8 mouse cellular contexts compared by ENCODE assay signal in genomic region chr13:107021461-107022265, GRCm38 (mm10). TPM values are rescaled to one million over a fixed set of nuclear protein-coding genes. Genes with fewer than 3 reads are reported as not detected.
DNase-seq lines count a peak whose midpoint lies in the region; ATAC-seq and TF ChIP-seq lines count a peak whose summit lies in the region.

Gene Kif2a, minus strand, starts transcription at chr13:107022126.

- H3K9me3 ChIP-seq in ES-Bruce4 (replicated peaks; ENCODE audit: control insufficient read depth, insufficient read depth, low read length, poor library complexity, severe bottlenecking): peaks cover 4% of the 10 kb centered on the region; the same call in 1 of the 2 replicates
- H3K9me3 ChIP-seq in forebrain, postnatal 0 days (ENCODE audit: low read length): no peaks in the 10 kb centered on the region
- H3K9me3 ChIP-seq in lung, embryonic 16.5 days (ENCODE audit: control insufficient read depth, low read length): no peaks in the 10 kb centered on the region

- peak; percentile 61 for ATAC-seq in forebrain, postnatal 0 days
- peak; percentile 66 for ATAC-seq in lung, embryonic 16.5 days (ENCODE audit: low read depth)

- H3K36me3 ChIP-seq in ES-Bruce4 (ENCODE audit: control insufficient read depth, insufficient read depth, low read length, poor library complexity, severe bottlenecking): peaks cover 4% of the 10 kb centered on the region; the same call in 1 of the 2 replicates
- no peaks in the 10 kb centered on the region for H3K36me3 ChIP-seq in forebrain, postnatal 0 days (ENCODE audit: insufficient read depth)
- no peaks in the 10 kb centered on the region for H3K36me3 ChIP-seq in lung, embryonic 16.5 days (ENCODE audit: control insufficient read depth, insufficient read depth, low read length)

- peak within 1 kb of the TSS; percentile 99 for H3K4me3 ChIP-seq in ES-Bruce4 (ENCODE audit: low read depth, low read length)
- peak within 1 kb of the TSS; percentile 83 for H3K4me3 ChIP-seq in forebrain, postnatal 0 days (ENCODE audit: low read depth, low read length)
- H3K4me3 ChIP-seq in lung, embryonic 16.5 days (ENCODE audit: low read length): peak within 1 kb of the TSS; percentile 96

- under 1% methylated on average over 74 of the region's 87 CpGs for WGBS in forebrain, postnatal 0 days
- WGBS in lung, embryonic 16.5 days: under 1% methylated on average over 52 of the region's 87 CpGs

- H3K27me3 ChIP-seq in ES-Bruce4 (ENCODE audit: control insufficient read depth, insufficient read depth, low read length, poor library complexity, severe bottlenecking): no peaks in the 10 kb centered on the region
- no peaks in the 10 kb centered on the region for H3K27me3 ChIP-seq in forebrain, postnatal 0 days (ENCODE audit: insufficient read depth, low read length)
- no peaks in the 10 kb centered on the region for H3K27me3 ChIP-seq in lung, embryonic 16.5 days (ENCODE audit: control insufficient read depth, insufficient read depth, low read depth, low read length)

- peak within 1 kb of the TSS; percentile 91 for H3K9ac ChIP-seq in ES-Bruce4 (ENCODE audit: low read depth, poor library complexity, severe bottlenecking)
- H3K9ac ChIP-seq in forebrain, postnatal 0 days: peak within 1 kb of the TSS; percentile 92
- peak within 1 kb of the TSS; percentile 90 for H3K9ac ChIP-seq in lung, embryonic 16.5 days (ENCODE audit: low read length)

- no peak for TF ChIP-seq EP300 in ES-Bruce4 (IDR thresholded peaks at IDR 0.05; ENCODE audit: insufficient read depth, low read depth, low read length)

- TF ChIP-seq POLR2A in ES-Bruce4 (IDR thresholded peaks at IDR 0.05; ENCODE audit: insufficient read depth, low read length): no peak

- peak; percentile 56 to 73 for DNase-seq in cerebellum, adult 18-20 months
- DNase-seq in forebrain, postnatal 0 days: peak; percentile 67
- DNase-seq in heart, postnatal 4 days: peak; percentile 53
- DNase-seq in layer of hippocampus, adult 9-11 months: peak; percentile 35
- peak; percentile 36 for DNase-seq in ovary, postnatal 10 days (ENCODE audit: low spot score)
- DNase-seq in thymus, postnatal 10 days (ENCODE audit: low spot score in 2 of 2): peak; percentile 41 to 48

- H3K4me1 ChIP-seq in ES-Bruce4 (ENCODE audit: control insufficient read depth, insufficient read depth, low read length): no peaks in the 10 kb centered on the region
- H3K4me1 ChIP-seq in forebrain, postnatal 0 days (ENCODE audit: insufficient read depth): peaks cover 10% of the 10 kb centered on the region; the same call in 1 of the 2 replicates
- no peaks in the 10 kb centered on the region; the same call in 1 of the 2 replicates for H3K4me1 ChIP-seq in lung, embryonic 16.5 days (replicated peaks; ENCODE audit: control insufficient read depth, insufficient read depth, low read length)

- TF ChIP-seq CTCF in ES-Bruce4 (IDR thresholded peaks at IDR 0.05; ENCODE audit: low read depth, low read length): no peak
- 0 out of 2 replicates have a peak, but pooled peaks have one; percentile 6 for TF ChIP-seq CTCF in forebrain, postnatal 0 days (IDR thresholded peaks at IDR 0.05; ENCODE audit: low read depth)

- H3K4me2 ChIP-seq in forebrain, postnatal 0 days (ENCODE audit: low read depth): peak within 1 kb of the TSS; percentile 84
- peak within 1 kb of the TSS; percentile 90 for H3K4me2 ChIP-seq in lung, embryonic 16.5 days (ENCODE audit: low read depth, low read length)

- peak within 1 kb of the TSS; percentile 68 for H3K27ac ChIP-seq in ES-Bruce4 (ENCODE audit: insufficient read depth, low read length)
- H3K27ac ChIP-seq in forebrain, postnatal 0 days (ENCODE audit: low read depth, low read length): peak within 1 kb of the TSS; percentile 97
- peak within 1 kb of the TSS; percentile 91 for H3K27ac ChIP-seq in lung, embryonic 16.5 days (ENCODE audit: low read length)

RNA-seq across cellular contexts. Expression of gene Kif2a, which starts in this region (rescaled TPM):
- 148 and 162 TPM in 2 replicates for polyA plus RNA-seq in ES-Bruce4 (2011; ENCODE audit: insufficient read depth, insufficient read length, low read depth, missing spikeins)
- 43.4 and 43.6 TPM in 2 replicates for total RNA-seq in forebrain, postnatal 0 days (2014; rRNA removed)
- 59.8 and 65.5 TPM in 2 replicates for polyA plus RNA-seq in forebrain, postnatal 0 days (2015; fragmentation: Nextera tagmentation; extraction: Ambion mirVana)
- 10 to 100 TPM; 54.3 to 56.4 TPM for total RNA-seq in heart, postnatal 4 days (2021)
- polyA plus RNA-seq in lung, embryonic 16.5 days (2015; fragmentation: Nextera tagmentation; extraction: Ambion mirVana): 11.7 and 14.4 TPM in 2 replicates

Comparison
In these comparisons a context has a peak if more than half of its experiments do, and no peak if none do; other contexts are left out.
1. Peak in every context shown above with its lines: DNase-seq, ATAC-seq, H3K4me3 ChIP-seq and H3K27ac ChIP-seq.